Mouse (Mus musculus): Measurements from ENCODE around the gene Fbxo22.
"Not testable (repeated sequence)": the region's sequence is repeated elsewhere in the genome, so short reads cannot be mapped to it uniquely, and the experiment has no call there.

Fbxo22 gene

DNA sequence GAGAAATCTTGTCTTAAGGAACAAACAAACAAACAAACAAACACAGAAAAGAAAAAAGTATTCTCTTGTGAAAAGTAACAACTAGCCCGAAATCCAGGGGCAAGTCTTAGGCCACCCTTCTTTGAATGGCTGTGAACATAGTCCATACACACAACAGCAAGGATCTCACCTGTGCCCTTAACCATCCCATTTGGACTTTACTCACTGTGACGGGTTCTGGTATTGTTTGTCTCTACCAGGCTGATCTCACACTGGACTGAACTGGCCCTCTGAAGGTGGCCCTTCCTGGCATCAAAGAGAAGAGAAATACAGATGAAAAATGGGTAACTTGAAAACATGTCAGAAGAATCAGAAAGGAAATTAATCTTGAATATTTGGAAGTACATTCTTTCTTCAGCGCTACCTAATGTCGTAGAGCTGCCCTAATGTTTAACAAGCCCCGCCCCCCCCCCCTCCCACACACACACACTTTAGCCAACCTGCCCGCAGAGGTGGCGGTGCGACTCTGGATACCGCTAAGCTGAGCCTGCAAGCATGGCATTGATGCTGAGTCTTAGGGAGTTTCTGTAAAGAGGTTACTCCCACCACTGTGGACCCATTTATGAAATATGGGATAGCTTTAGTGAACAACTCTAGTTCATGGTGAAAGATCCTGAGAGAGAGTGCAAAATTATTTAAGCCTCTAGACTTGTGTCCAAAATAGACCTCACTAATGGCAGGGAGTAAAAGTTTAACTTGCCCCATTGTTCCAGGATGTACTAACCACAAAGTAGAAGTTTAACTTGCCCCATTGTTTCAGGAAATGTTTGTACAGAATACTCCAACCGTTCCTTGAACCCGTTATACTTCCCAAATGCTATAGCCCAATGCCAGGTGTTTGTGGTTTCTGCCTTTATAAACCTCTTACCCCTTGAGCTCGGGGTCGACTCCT lies 27.8 kb downstream of the Fbxo22 start:
- DNase-seq (ENCODE audit: low read depth) = no peak

DNA sequence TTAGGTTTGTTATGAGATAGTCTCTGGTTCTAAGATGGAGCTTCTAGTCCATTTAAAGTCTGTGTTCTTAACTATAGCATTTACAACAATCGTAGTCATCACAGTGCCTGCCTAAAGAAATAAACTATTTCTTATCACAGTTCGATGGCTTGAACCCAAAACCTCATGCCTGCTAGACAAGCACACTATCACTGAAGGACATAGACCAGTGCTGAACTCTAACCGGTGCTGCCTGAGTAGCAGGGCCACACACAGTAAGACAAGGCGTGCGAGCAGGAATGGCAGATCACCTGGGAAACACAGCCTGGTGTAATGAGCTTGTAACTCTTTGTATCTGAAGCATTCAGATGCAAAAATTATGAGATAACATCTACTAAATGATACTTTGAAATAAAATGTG lies 32.1 kb downstream of the Fbxo22 start:
- DNase-seq (ENCODE audit: low read depth) = no peak

DNA sequence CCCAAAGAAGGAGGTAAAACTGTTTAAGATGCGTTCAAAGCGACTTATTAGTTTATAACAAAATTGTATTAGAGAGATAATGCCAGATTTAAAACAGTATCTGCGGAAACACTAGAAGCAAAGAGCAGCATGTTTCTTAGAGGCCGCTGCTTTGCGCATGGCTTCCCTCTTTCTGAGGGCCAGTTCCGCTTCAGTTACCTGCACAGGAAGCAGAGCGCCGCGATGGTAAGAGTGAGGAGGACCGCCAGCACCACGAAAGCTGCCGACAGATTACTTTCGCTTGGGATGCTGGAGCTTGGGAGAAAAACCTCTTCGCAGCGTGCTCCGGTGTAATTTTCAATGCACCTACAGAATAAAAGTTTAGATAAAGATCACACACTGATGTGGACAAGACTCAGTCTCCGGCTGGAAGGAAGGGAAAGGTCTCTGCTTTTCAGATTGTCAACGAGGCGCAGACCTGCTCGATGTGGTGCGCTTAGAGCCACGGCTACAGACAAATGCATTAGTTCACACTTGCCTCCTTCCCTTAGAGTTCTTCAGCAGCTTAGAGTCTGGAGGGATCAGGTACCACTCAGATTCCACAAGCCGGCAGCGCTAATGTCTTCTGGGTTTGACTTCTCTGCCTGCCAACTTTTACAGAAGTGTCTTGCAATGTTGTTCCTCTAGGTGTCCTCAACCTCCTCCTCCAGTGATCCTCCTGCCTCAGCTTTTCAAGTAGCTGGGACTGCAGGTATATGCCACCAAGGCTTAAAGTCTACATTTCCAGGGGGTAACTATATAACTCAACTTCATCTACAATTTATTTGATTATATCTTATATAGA lies 33.3 kb downstream of the Fbxo22 start:
- no peak for DNase-seq (ENCODE audit: low read depth)

DNA sequence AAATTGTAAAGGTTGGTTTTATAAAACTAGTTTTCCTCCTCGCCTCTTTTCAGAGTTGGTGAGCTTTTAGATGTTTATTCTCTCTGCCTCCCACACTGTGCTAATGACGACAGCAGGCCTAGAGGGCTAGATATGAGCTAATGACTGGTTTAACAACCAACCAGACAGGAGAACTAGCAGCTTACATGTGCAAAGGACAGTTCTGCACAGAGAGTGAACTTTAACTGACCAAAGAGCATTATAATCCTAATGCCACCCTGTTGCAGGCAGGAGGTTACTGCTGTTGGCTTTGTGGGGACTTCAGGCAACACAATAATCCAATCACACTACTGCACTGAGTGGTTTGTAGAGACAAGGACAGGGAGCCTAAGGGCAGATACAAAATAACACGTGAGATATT lies 34.6 kb downstream of the Fbxo22 start:
- no peak for DNase-seq (ENCODE audit: low read depth)

DNA sequence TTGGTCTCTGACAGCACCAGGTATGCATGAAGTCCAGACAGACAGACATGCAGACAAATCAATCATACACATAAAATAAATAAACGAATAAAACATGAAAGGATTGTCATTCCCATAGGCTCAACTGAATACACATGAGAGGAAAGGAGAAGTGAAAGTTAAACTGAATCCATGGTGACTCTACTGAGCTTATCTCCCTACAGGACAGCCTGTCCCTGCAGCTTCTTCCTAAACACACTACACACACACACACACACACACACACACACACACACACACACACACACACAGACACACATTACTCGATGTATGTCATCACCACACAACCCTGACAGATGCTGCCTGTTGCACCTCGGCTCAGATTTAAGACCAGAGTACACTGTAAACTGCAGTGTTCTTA lies 35.4 kb downstream of the Fbxo22 start:
- DNase-seq (ENCODE audit: low read depth) = no peak

DNA sequence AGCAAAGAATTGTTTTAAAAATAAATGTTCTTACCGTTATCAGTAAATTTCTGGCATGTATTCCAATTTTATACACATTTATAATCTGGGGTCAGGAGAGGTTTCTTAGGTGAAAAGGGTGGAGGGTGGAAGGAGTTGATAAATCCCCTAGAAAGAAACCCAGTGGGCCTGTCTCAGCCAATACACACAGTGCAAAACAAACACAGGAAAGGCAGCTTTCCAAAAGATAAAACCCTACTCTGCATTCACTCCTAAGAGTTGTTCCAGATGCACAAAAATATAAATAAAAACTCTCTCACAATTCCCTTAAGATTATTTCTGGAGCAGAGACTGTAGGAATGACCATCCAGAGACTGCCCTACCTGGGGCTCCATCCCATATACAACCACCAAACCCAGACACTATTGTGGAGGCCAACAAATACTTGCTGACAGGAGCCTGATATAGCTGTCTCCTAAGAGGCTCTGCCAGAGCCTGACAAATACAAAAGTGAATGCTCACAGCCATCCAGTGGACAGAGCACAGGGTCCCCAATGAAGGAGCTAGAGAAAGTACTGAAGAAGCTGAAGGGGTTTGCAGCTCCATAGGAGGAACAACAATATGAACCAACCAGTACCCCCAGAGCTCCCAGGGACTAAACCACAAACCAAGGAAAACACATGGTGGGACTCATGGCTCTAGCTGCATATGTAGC lies 36.5 kb downstream of the Fbxo22 start:
- not testable (repeated sequence) for DNase-seq (ENCODE audit: low read depth)

DNA sequence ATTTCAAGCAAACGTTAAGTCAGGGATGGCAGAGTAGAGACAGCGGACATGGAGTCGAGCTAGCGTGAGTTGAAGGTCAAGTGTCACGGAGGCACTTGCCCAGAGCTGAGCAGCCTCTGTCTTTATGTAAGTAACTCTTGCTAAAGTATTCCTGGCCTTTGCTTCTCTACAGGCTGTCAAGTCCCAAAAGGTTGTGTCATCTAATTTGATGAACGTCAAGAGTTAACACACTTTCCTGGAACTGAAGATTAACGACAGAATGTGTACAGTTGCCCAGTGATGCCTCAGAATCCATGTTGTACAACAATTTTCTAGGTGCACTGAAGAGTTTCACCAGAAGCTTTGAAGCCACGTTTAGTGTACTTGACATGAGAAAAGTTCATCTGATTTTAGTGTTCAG lies 37.7 kb downstream of the Fbxo22 start:
- no peak for DNase-seq (ENCODE audit: low read depth)

DNA sequence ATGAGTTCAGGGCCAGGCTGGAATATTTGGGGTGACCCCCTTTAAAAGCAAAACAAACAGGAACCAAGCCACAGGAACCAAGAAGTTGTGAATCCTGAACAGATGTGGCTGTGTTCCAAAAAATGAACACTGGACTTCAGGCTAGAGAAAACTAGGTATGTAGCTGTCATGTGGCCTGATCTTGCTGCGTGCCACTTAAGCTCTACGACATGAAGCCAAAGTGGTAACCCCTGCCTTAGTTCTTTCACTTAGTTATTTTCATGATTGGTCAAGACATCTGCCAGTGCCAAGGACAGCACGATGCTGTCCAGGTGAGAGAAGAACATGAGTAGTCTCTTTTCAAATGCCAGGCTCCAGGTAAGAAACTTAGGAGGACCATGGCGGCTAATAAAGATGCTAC lies 38.2 kb downstream of the Fbxo22 start:
- no peak for DNase-seq (ENCODE audit: low read depth)

DNA sequence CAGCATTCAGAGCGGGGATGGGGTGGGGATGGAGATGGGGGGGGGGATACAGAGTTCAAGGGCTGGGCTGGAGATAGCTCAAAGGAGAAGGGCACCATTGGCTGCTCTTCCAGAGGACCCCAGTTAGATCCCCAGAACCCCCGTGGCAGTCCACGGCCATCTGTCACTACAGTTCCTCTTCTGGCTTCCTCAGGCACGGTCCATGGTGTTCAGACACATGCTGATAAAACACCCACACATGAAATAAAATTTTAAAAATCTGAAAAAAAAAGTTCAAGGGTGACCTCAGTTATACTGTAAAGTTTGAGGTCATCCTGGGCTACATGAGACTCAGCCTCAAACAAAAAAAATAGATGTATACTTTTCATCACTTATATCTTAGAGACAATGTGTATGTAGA lies 39.7 kb downstream of the Fbxo22 start:
- no peak for DNase-seq (ENCODE audit: low read depth)

DNA sequence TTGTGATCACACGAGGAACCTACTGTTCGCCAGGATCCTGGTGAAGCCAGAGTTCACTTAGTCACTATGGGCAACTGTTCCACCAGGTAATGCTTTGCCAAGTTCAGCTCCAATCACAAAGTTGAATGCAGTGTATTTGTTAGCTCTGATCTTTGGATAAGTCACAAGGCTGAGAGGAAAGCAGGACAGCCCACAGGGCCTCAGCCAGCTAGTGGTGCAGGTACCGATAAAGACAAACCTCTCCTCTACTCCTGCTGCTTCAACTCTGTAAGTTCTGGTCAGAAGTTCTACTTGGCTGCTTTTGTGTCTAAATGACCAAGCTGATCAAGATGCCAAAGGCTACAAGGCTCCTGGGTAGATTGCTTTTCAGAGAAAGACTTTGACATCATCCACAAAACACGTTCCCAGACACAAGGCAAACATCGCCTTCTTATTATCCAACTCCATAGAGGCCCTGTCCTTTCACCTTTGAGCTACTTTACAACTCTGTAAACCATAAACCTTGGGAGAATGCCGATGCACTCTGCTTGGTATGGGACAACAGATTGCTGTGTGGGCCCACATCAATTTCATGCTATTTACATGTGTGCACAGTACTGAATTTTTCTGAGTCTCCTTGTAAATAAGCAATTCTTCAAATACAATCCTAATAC lies 42.0 kb downstream of the Fbxo22 start:
- DNase-seq (ENCODE audit: low read depth) = no peak

DNA sequence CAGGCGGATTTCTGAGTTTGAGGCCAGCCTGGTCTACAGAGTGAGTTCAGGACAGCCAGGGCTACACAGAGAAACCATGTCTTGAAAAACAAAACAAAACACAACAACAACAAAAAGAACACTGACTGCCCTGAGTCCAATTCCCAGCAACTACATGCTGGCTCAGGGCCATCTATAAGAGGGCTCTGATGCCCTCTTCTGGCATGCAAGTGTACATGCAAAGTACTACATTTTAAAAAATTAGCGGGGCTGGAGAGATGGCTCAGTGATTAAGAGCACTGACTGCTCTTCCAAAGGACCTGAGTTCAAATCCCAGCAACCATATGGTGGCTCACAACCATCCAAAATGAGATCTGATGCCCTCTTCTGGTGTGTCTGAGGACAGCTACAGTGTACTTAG lies 43.4 kb downstream of the Fbxo22 start:
- not testable (repeated sequence) for DNase-seq (ENCODE audit: low read depth)

DNA sequence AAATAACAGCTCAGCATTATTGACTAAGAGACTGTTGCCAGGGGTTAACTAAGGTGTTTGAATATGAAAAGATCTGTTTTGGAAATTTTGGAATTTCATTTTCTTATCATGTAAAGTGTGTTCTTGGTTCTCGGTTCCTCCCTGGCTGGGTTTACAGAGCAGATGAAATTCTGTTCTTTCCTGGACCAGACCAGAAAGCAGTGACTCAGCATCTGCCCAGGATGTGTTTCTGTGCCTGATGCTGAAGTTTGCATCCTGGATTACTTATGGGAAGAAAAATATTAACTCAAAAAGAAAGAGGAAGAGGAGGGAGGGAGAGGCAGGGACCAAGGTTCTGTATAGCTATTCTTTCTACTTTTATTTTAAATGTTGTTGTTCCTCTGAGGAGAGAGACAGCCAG lies 45.1 kb downstream of the Fbxo22 start:
- no peak for DNase-seq (ENCODE audit: low read depth)

DNA sequence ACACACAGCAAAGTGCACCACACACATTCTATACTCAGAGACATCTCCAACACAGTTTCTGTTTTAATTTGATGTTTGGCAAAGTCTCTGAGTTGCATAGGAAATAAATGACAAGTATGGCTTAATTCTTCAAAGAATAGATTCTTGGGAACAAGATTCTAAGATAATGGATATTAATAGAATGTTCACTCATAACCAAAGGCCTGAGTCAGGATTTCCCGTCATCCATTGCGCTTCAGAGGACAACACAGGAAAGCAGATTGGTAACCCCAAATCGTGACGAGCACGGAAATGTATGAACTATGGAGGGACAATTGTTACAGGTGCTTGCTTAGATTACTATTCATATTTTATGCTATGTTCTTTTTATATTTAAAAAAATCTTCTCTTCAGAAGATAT lies 46.3 kb downstream of the Fbxo22 start:
- DNase-seq (ENCODE audit: low read depth) = no peak

DNA sequence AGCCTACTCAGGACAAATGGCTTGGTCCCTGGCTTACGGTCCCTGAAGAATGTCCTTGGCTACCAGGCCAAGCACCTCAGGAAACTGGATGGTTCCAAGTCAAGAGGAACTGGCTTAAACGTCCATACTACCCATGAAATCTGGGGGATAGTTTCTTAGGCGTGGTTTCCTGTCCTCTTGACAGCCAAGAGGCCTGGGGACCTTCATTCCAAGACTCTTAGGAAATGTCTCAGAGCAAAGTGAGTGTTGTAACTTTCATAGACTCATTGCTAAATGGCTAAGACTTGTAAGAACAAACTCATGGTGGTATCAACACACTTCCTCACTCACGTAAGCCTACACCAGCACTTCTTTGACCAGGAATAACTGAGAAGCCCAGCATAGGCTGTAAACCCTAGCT lies 46.9 kb downstream of the Fbxo22 start:
- DNase-seq (ENCODE audit: low read depth) = no peak

DNA sequence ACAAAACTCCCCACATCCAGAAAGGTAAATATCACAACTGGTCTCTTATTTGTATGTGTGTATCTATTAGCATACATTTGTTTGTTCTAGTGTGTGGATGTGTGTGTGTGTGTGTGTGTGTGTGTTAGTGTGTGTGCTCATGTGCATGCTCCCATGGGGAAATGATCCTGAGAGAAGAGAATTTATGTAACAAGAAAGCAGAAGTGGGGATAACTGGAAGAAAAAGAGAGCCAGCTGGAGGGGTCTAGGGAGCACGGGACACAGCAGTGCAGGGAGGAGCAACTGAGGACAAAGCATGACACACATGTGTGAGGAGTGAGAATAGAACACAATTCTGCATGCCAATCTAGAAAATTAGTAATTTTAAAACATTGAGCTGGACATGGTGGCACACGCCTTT lies 48.4 kb downstream of the Fbxo22 start:
- no peak for DNase-seq (ENCODE audit: low read depth)

DNA sequence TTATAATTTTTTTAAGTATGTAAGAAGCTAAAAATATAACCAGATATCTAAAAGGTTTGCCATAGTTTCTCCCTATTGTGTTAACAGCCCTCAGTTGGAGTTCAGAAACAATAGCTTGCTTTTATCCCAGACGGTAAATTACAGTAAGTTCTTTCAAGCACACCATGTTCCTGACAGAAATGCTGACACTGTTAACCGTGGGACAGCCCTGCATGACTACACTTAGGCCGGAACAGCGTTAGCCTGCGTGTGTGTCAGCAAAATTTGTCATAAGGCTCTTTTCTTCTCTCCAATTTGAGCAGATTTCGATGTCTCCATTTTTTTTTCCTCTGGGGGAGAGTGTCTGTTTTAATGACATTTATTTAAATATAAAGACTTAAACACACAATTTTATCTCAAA lies 51.0 kb downstream of the Fbxo22 start:
- DNase-seq (ENCODE audit: low read depth) = no peak

DNA sequence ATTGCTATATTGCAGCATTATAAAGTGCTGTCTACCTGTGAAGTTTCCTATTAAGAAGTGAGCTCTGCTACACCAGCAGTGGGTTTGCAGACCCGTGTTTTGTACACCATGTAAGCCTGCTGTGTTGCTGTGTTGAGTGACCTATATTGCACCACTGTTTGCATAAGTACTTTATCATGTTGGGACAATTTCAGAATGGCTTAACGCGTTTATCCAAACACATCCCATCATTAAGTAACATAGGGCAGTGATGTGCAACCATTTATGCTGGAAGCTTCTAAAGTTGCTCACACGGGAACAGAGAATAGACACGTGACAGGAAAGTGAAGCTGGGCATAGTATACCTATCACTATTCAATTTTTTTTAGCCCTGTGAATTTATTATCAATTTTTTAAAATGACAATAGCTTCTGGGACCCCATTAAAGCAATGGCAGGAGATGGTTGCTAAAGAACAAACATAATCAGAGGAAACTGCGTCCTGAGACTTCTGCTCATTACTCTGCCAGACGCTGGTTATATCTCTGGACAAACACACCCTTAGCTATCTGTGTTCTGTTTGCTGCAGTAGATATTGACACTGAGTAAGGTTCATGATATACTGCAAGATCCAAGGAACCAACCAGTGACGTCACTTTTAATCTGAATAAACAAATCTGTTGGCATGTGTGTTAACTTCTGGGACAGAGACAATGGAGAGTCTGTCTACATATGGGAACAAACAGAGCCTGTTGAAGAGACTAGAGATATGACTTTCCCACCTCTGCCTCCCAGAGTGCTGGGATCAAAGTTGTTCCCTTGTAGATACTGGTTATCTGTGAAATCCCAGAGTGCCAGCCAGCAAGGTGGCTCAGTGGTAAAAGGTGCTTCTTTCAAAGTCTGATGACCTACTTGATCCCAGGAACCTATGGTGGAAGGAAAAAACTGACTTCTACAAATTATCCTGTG lies 55.9 kb downstream of the Fbxo22 start:
- DNase-seq (ENCODE audit: low read depth) = no peak

DNA sequence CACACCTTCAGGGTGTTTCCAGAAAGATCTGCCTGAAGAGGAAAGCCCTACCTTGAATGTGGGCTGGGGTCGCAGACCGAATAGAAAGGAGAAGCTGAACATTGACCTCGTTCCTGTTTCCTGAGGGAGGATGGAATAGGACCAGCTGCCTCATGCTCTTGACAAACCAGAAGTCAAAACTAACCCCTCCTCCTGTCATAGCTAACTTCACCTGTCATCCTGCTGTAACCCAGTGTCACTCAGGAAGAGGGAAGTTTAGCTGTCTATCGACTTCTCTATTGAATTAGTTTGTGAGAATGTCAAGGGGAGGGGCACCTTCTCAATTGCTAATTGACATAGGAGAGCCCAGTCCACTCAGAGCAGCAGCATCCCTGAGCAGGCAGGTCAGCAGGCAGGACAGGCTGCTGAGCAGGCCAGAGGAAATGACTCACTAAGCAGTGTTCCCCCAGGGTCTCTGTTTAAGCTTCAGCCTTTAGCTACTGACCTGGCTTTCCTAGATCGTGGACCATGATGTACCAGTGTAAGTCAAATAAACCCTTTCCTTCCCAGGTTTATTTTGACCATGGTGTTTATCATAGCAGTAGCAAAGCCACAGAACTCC lies 63.3 kb downstream of the Fbxo22 start:
- DNase-seq (ENCODE audit: low read depth) = no peak

DNA sequence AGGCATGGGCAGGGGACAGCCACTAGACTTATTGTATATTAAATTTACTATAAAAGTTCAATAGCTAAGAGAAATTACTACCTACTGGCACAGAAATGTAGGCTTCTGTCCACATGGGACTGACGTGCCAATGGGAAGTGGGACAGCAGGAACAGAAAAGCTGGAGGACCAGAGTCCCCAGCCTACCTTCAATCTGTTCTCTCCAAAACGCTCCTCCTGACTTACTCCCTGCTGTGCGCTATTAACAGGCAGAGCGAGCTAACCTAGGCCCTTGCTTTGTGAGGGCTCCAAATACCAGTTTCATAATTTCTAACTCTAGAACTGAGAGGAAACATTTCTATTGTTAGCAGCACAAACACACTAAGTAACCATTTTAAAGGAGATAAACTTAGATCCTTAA lies 65.2 kb downstream of the Fbxo22 start:
- DNase-seq (ENCODE audit: low read depth) = no peak

Data from c-Kit-positive CD71-positive TER-119-negative erythroid progenitor cells, embryonic 14.5 days (primary cell).